Comparison of ENCODE assay signal across 18 mouse cellular contexts in genomic region chr7:140121338-140121910, GRCm38 (mm10). TPM values are rescaled to one million over a fixed set of nuclear protein-coding genes. Genes with fewer than 3 reads are reported as not detected.
"Had no signal": no experiment of that assay in that cellular context is flagged by ENCODE, and none has a peak within 500 bp of the region (broad histone marks: within the 10 kb centered on the region; RNA-seq: fewer than 3 reads in every experiment).

No protein-coding gene starts in this region.

- H3K4me3 ChIP-seq: kidney, embryonic 15.5 days; left cerebral cortex, adult 2 months; limb, embryonic 12.5 days; liver, embryonic 13.5 days; lung, embryonic 15.5 days; midbrain, embryonic 10.5 days; neural tube, embryonic 13.5 days had no signal

- H3K27me3 ChIP-seq: kidney, embryonic 15.5 days; limb, embryonic 12.5 days; liver, embryonic 13.5 days; lung, embryonic 15.5 days; neural tube, embryonic 13.5 days had no signal

- ATAC-seq: inflammation-experienced regulatory T-cells, adult 6 months; liver, postnatal 0 days; midbrain, embryonic 16.5 days had no signal

- H3K36me3 ChIP-seq: kidney, embryonic 15.5 days; limb, embryonic 12.5 days; liver, embryonic 13.5 days; lung, embryonic 15.5 days; midbrain, embryonic 10.5 days; neural tube, embryonic 13.5 days had no signal

- H3K27ac ChIP-seq: kidney, embryonic 15.5 days; left cerebral cortex, adult 2 months; limb, embryonic 12.5 days; liver, embryonic 13.5 days; lung, embryonic 15.5 days; midbrain, embryonic 10.5 days; neural tube, embryonic 13.5 days had no signal

- H3K9ac ChIP-seq: kidney, embryonic 15.5 days; limb, embryonic 12.5 days; liver, embryonic 13.5 days; liver, postnatal 0 days; lung, embryonic 15.5 days; neural tube, embryonic 13.5 days had no signal

- H3K9me3 ChIP-seq: kidney, embryonic 15.5 days; limb, embryonic 12.5 days; liver, embryonic 13.5 days; lung, embryonic 15.5 days; midbrain, embryonic 10.5 days; neural tube, embryonic 13.5 days had no signal

- H3K4me2 ChIP-seq: kidney, embryonic 15.5 days; limb, embryonic 12.5 days; liver, embryonic 13.5 days; lung, embryonic 15.5 days; neural tube, embryonic 13.5 days had no signal

- DNase-seq: kidney, adult 2 months; kidney, postnatal 14 days; liver; liver, embryonic 13.5 days; liver, postnatal 0 days; lung, postnatal 14 days; right cerebral cortex, postnatal 14 days; thymus, postnatal 4 days had no signal

RNA-seq across cellular contexts. Expression of gene Prap1, which starts 28.2 kb away (rescaled TPM):
- total RNA-seq: layer of hippocampus, postnatal 14 days; left cerebral cortex, adult 2 months; left cerebral cortex, postnatal 25 days had no signal
- polyA plus RNA-seq: inflammation-experienced regulatory T-cells, adult 6 months; kidney, embryonic 15.5 days; limb, embryonic 12.5 days; liver, embryonic 13.5 days; liver, postnatal 0 days; lung, embryonic 15.5 days; midbrain, embryonic 10.5 days; midbrain, embryonic 16.5 days; neural tube, embryonic 13.5 days had no signal
